Mouse (Mus musculus): Measurements from ENCODE around the gene Insl5.

Gene Insl5

GRCm38 (mm10) chr4:103026621-103027020, at the start of gene Insl5:
TSS of gene Insl5 (minus strand) at chr4:103026842.
- DNase-seq (ENCODE audit: low read depth, low spot score), result no peak

- no peak for DNase-seq (ENCODE audit: low read depth, low spot score)
Observed at GRCm38 (mm10) chr4:103070631-103071030, 44.0 kb upstream of the Insl5 start.

- DNase-seq (ENCODE audit: low read depth, low spot score), result peak; percentile 75
Observed at GRCm38 (mm10) chr4:103067906-103068655, 41.4 kb upstream of the Insl5 start.

GRCm38 (mm10) chr4:103064976-103065375, 38.3 kb upstream of the Insl5 start:
- DNase-seq (ENCODE audit: low read depth, low spot score), result no peak

GRCm38 (mm10) chr4:103064421-103064820, 37.8 kb upstream of the Insl5 start:
- no peak for DNase-seq (ENCODE audit: low read depth, low spot score)

GRCm38 (mm10) chr4:103056909-103057308, 30.3 kb upstream of the Insl5 start:
- no peak for DNase-seq (ENCODE audit: low read depth, low spot score)

GRCm38 (mm10) chr4:103048046-103048445, 21.4 kb upstream of the Insl5 start:
- no peak for DNase-seq (ENCODE audit: low read depth, low spot score)

GRCm38 (mm10) chr4:103042997-103043396, 16.4 kb upstream of the Insl5 start:
- peak; percentile 37 for DNase-seq (ENCODE audit: low read depth, low spot score)

- DNase-seq (ENCODE audit: low read depth, low spot score), result no peak
Observed at GRCm38 (mm10) chr4:103039838-103040191, 13.2 kb upstream of the Insl5 start.

- DNase-seq (ENCODE audit: low read depth, low spot score), result no peak
Observed at GRCm38 (mm10) chr4:103039103-103039837, 12.6 kb upstream of the Insl5 start.

GRCm38 (mm10) chr4:103028177-103029088, 1.8 kb upstream of the Insl5 start:
- no peak for DNase-seq (ENCODE audit: low read depth, low spot score)

- no peak for DNase-seq (ENCODE audit: low read depth, low spot score)
Observed at GRCm38 (mm10) chr4:103027745-103028144, 1.1 kb upstream of the Insl5 start.

GRCm38 (mm10) chr4:103013490-103013889, 13.2 kb downstream of the Insl5 start:
- DNase-seq (ENCODE audit: low read depth, low spot score), result peak; percentile 37

GRCm38 (mm10) chr4:103011823-103012222, 14.8 kb downstream of the Insl5 start:
- DNase-seq (ENCODE audit: low read depth, low spot score), result peak; percentile 62

GRCm38 (mm10) chr4:103010734-103011133, 15.9 kb downstream of the Insl5 start:
- DNase-seq (ENCODE audit: low read depth, low spot score), result no peak

GRCm38 (mm10) chr4:103006943-103007418, 19.7 kb downstream of the Insl5 start:
- DNase-seq (ENCODE audit: low read depth, low spot score), result no peak

GRCm38 (mm10) chr4:103006266-103006665, 20.4 kb downstream of the Insl5 start:
- no peak for DNase-seq (ENCODE audit: low read depth, low spot score)

GRCm38 (mm10) chr4:103005190-103005945, 21.3 kb downstream of the Insl5 start:
- DNase-seq (ENCODE audit: low read depth, low spot score), result no peak

- DNase-seq (ENCODE audit: low read depth, low spot score), result no peak
Observed at GRCm38 (mm10) chr4:103004681-103005080, 22.0 kb downstream of the Insl5 start.

GRCm38 (mm10) chr4:102991685-102992084, 35.0 kb downstream of the Insl5 start:
- DNase-seq (ENCODE audit: low read depth, low spot score), result no peak

Measured in R1 (cell line).